Mouse (Mus musculus) adrenal gland, postnatal 25 days (tissue): ENCODE data around the gene Ruvbl2. TPM values are rescaled to one million over a fixed set of nuclear protein-coding genes. Genes with fewer than 3 reads are reported as not detected.
"Not testable (repeated sequence)": the region's sequence is repeated elsewhere in the genome, so short reads cannot be mapped to it uniquely, and the experiment has no call there.

ENCODE experiments used
- DNase-seq: peaks from one replicate; pipeline ENCODE4 v3.0.0; 2021; ENCODE audit warnings: mixed read lengths
- microRNA-seq, 2 experiments: library from miRNA; unstranded; fragments of <30 nt; microRNA quantifications; one replicate each; pipeline ENCODE4 v1.2.0; 2021
- total RNA-seq: library from RNA; stranded (reverse); gene quantifications from 2 replicates; pipeline ENCODE4 v1.2.3, GENCODE M21; 2021

Ruvbl2 gene
- total RNA-seq, 1 experiment from 2014 or later, result 50.7 TPM

GRCm38 (mm10) chr7:45396787-45397186, 41.1 kb downstream of the Ruvbl2 start:
- DNase-seq, result no peak

- DNase-seq, result not testable (repeated sequence)
These were observed 41.5 kb downstream of the Ruvbl2 start for GRCm38 (mm10) chr7:45396337-45396775.

- DNase-seq, result peak; percentile 100
These were observed 42.1 kb downstream of the Ruvbl2 start, which contains the start of gene Snrnp70 for GRCm38 (mm10) chr7:45395578-45396336. Snrnp70 (minus strand) TSS chr7:45395742.

- no peak for DNase-seq
These were observed 42.8 kb downstream of the Ruvbl2 start for GRCm38 (mm10) chr7:45395129-45395541.

GRCm38 (mm10) chr7:45386077-45386476, 51.8 kb downstream of the Ruvbl2 start:
- no peak for DNase-seq

GRCm38 (mm10) chr7:45376057-45376456, 61.8 kb downstream of the Ruvbl2 start:
- no peak for DNase-seq

- no peak for DNase-seq
These were observed 63.3 kb downstream of the Ruvbl2 start for GRCm38 (mm10) chr7:45374620-45375019.

- no peak for DNase-seq
These were observed 65.5 kb downstream of the Ruvbl2 start for GRCm38 (mm10) chr7:45372371-45372770.

Small RNA genes within 50 kb of the gene (microRNA-seq; reads per million reads assigned to microRNA genes)
- 2.1 to 6.2 reads per million in 2 experiments for gene Gm22133

Other genes starting within 250 kb of the Ruvbl2 start
- 0.12 TPM in 1 of 2 replicates, not detected in the other for gene Ccdc155, start 233.2 kb downstream of the Ruvbl2 start, total RNA-seq
- not detected in 2 replicates for gene Dkkl1, start 225.9 kb downstream of the Ruvbl2 start, total RNA-seq
- gene Tead2, start 222.3 kb downstream of the Ruvbl2 start, total RNA-seq, result 15.0 and 15.3 TPM in 2 replicates
- gene Cd37, start 199.0 kb downstream of the Ruvbl2 start, total RNA-seq, result 2.7 TPM in 2 replicates
- not detected in 2 replicates for gene Slc6a16, start 197.0 kb downstream of the Ruvbl2 start, total RNA-seq
- gene Slc6a21, start 160.6 kb downstream of the Ruvbl2 start, total RNA-seq, result not detected in 2 replicates
- gene Trpm4, start 104.3 kb downstream of the Ruvbl2 start, total RNA-seq, result 9.3 and 14.2 TPM in 2 replicates
- 0.18 TPM in 1 of 2 replicates, not detected in the other for gene Hrc, start 102.8 kb downstream of the Ruvbl2 start, total RNA-seq
- gene Ppfia3, start 71.1 kb downstream of the Ruvbl2 start, total RNA-seq, result 1.9 and 2.9 TPM in 2 replicates
- gene Lin7b, start 67.5 kb downstream of the Ruvbl2 start, total RNA-seq, result 8.7 TPM in 1 of 2 replicates, not detected in the other
- 361 and 425 TPM in 2 replicates for gene Snrnp70, start 42.4 kb downstream of the Ruvbl2 start, total RNA-seq
- not detected in 2 replicates for gene Kcna7, start 32.4 kb downstream of the Ruvbl2 start, total RNA-seq
- not detected in 2 replicates for gene Ntf5, start 24.4 kb downstream of the Ruvbl2 start, total RNA-seq
- gene Lhb, start 17.3 kb downstream of the Ruvbl2 start, total RNA-seq, result not detected in 2 replicates
- 39.4 and 44.2 TPM in 2 replicates for gene Gys1, start 3.3 kb downstream of the Ruvbl2 start, total RNA-seq
- gene Ftl1, start 21.8 kb upstream of the Ruvbl2 start, total RNA-seq, result 786 and 951 TPM in 2 replicates
- gene Bax, start 28.8 kb upstream of the Ruvbl2 start, total RNA-seq, result 61.4 and 68.8 TPM in 2 replicates
- 0.46 and 0.67 TPM in 2 replicates for gene Tulp2, start 43.8 kb upstream of the Ruvbl2 start, total RNA-seq
- gene Gm45808, start 48.7 kb upstream of the Ruvbl2 start, total RNA-seq, result 21.0 and 40.1 TPM in 2 replicates
- 62.3 and 75.5 TPM in 2 replicates for gene Dhdh, start 50.7 kb upstream of the Ruvbl2 start, total RNA-seq
- 220 and 264 TPM in 2 replicates for gene Nucb1, start 72.3 kb upstream of the Ruvbl2 start, total RNA-seq
- 28.0 and 29.6 TPM in 2 replicates for gene Ppp1r15a, start 88.2 kb upstream of the Ruvbl2 start, total RNA-seq
- gene Plekha4, start 88.2 kb upstream of the Ruvbl2 start, total RNA-seq, result 3.2 and 3.3 TPM in 2 replicates
- gene Hsd17b14, start 116.8 kb upstream of the Ruvbl2 start, total RNA-seq, result 0.95 and 1.0 TPM in 2 replicates
- gene Bcat2, start 132.1 kb upstream of the Ruvbl2 start, total RNA-seq, result 218 and 244 TPM in 2 replicates
- not detected in 2 replicates for gene Fgf21, start 177.4 kb upstream of the Ruvbl2 start, total RNA-seq
- not detected in 2 replicates for gene Fut1, start 179.2 kb upstream of the Ruvbl2 start, total RNA-seq
- 0.36 TPM in 1 of 2 replicates, not detected in the other for gene Izumo1, start 183.7 kb upstream of the Ruvbl2 start, total RNA-seq
- gene Rasip1, start 189.4 kb upstream of the Ruvbl2 start, total RNA-seq, result 21.3 and 23.3 TPM in 2 replicates
- gene Mamstr, start 201.9 kb upstream of the Ruvbl2 start, total RNA-seq, result 3.5 and 4.3 TPM in 2 replicates
- not detected in 2 replicates for gene Fut2, start 228.3 kb upstream of the Ruvbl2 start, total RNA-seq
- not detected in 2 replicates for gene Ntn5, start 245.9 kb upstream of the Ruvbl2 start, total RNA-seq